Mouse (Mus musculus) lung, postnatal 36 days (tissue): ENCODE measurements at regions not wholly inside any gene's neighbourhood (a gene's known extent, or its start where the extent isn't known, plus 50 kb on each side); places are given as distances from the start of the nearest gene placed in this dataset.
A peak's percentile ranks its signal among the peaks of the same experiment; 100 is the strongest.

Experiments
- DNase-seq: peaks from one replicate; pipeline ENCODE4 v3.0.0; 2022; ENCODE audit warnings: mixed read lengths

DNA sequence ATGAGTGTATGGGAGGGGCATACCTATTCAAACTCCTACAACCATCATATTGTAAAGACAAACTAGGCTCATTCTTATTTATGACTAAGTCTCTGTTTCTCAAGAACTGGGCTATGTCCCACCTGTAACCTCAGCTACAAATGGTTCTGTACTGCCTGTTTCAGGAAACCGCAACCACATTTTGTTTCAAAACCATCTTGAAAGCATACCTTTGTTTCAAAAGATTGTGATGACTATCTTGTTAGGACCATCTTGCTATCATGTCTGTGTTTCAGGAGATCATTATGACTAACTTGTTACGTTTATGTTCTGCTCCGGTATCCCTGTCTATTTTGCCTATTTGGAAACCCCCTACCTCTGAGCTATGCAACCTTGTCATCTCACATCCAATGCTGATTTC is 340.2 kb upstream of the Cblb start:
- DNase-seq: no peak

DNA sequence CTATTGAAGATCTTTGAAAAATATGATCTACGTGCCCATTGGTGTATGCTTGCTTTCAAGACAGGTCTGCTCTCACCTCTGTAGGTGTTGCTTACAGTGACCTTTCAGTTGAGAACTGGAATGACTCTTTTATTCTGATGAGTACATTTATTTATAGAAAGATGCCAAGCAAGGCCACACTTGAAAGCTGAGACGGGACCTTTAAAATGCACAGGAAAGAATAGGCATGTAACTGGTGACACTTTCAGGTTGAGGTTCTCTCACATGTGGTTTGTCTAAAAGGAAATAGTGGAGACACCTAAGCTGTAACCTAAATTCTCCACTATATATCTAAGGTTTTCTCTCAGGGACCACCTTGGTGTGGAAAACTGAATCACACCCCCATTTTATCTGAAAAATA is 326.0 kb upstream of the Cblb start:
- no peak for DNase-seq

DNA sequence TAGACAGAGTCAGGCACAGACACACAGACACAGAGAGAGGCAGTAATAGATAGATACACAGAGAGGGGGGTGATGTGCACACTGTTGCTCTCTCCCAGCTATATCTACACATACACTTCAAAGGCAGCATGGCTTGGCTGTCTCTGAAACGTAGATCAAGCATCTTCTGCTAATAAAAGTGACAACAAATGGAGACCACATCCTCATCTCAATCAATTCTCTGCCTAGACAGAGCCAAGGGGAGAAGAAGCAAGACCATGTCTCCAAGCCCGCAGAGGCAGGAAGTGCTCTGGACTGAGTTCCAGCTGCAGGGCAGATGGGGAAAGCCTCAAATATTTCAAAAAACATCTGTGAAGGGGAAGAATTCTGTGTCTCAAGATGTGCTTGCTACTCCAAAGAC is 312.3 kb upstream of the Cblb start:
- no peak for DNase-seq

DNA sequence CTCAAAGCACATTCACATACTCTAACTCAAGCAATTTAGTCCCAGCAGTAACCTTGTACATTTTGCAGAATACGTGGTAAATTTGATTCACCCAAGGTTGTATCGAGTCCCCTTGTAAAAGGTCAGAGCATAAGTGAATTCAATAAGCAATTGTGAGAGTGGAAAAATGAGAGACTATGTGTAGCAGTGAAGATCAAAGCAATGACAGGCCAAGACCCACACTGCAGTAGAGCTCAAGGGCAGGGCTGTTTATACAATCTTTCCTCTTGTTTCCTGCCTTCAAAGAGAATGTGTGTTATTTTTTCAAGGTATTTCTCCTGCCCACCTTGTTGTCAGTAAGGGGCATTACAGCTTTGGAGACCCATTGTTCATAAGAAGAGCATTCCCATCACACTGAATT is 311.4 kb upstream of the Cblb start:
- DNase-seq: no peak

DNA sequence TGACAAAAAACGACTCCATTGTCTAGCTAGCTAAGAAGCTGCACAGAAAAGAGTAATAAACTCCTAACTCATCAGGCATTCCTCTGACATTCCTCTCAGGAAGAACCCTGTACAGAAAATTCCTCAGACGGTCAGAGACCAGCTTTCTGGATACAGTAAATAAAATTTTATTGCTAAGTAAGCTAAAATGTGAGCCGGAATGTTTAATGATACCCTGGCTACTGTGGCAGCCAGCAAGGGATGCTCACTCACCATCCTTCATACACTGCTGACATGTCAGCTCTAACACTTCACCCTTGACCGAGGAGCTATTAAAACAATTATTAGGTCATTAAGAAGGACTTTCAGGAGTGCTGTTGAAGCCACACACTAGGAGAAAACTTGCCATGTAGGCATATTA is 308.3 kb upstream of the Cblb start:
- no peak for DNase-seq

DNA sequence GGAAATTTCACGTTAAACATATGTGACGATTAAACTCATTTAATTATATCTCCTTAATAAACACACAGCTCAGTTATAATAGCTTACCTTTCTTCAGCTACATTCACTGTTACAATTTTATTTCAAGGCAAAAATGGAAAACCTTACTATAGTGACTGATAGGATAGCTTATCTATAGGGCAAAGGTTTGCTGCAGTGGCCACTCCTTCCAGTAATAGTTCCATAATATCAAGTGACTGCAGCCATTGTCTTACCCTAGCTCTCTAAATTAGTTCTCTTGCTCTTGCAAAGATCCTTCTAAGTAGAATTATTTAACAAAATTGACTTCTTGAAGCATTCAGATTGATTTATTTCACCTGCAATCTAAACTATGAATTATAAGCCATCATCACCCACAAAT is 289.1 kb upstream of the Cblb start:
- no peak for DNase-seq

DNA sequence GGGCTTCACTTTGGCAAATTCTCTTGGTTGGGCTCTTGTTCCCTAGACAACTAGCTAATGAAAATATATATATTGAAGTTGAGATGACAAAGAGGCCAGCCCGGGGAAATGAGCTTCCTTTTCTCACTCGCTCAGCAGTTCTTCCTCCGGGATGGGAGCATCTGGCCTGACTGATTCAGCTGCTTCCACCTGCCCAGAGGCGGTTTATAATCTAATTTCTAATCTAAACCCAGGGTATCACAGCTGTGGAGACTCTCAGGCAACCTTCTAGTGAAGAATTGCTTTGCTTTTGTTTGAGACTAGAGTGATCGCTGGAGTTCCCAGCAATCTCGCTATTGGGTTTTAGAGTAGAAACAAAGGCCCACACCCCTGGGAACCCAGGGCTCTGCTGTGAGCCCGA is 279.1 kb upstream of the Cblb start:
- DNase-seq: no peak

DNA sequence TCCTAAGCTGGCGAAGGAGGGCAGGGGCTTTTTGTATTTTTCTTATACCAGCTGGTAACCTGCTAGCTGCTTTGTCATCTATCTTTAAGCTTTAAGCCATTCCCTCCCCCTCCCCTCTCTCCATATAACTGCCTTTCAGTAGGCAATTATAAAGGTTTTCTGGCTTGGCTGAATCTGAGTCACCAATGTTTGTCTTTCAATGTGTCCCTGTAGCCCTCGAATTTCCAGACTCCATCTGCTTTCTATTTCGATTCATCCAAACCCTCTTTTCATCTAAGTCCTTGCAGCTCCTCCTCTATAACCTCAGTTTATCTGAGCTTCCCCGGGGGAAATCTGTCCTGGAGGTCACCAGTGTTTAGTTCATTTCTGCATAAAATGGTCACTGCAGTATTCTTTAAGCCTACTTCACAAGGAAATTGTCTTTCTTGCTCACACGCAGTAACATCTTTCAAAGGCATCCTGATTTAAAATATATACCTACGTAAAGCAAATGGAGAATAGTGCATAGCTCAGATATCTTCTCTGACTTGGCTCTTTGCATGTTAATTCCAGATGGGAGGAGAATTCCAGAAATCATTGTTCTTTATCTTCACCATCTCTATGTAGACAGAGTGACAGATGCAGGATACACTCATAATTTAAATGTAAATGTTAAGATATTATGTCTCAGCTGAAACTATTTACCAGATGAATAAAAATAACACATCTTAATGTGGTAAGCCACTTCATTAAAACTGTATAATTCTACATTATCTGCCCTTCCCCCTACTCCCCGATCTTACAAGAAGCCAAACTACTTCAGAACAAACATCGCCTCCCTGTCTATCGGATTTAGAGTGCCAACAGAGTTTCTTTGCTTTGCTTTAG is 272.4 kb upstream of the Cblb start:
- no peak for DNase-seq

DNA sequence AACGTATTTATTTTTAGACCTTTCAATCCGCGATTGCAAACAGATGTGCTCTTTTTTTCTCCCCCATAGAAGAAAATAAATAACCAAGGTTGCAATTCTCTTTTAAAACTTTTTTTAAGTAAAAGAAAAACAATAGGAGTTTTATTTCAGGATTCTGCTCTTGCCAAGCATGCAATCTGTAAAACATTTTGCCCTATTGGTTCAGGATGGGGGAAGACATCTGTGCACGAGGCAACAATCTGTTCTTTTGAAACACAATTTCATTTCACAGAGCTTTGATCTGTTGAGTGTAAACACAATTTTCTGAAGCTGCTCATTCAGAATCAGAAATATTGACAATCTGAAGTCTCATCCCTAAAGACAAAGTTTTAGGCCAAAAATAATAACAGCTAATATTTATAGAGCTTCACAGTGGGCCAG is 271.8 kb upstream of the Cblb start:
- no peak for DNase-seq

DNA sequence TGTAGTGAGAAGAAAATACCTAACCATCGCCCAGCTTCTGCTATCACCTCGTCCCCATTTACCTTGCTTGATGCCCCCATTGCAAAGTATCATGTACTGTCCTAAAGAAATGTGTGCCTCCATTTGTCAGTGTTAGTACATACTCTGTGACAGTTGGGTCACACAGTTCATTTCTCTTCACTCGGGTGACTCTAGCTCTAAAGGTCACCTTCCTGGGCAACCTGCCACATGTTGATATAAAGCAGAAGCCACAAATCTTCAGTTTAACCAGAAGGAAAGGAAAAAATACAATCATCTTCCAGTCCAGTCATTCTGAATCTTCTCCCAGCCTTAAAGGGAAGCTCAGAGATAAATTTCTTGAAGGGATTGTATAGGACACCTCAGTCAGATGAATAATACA is 263.5 kb upstream of the Cblb start:
- DNase-seq: peak; percentile 9

DNA sequence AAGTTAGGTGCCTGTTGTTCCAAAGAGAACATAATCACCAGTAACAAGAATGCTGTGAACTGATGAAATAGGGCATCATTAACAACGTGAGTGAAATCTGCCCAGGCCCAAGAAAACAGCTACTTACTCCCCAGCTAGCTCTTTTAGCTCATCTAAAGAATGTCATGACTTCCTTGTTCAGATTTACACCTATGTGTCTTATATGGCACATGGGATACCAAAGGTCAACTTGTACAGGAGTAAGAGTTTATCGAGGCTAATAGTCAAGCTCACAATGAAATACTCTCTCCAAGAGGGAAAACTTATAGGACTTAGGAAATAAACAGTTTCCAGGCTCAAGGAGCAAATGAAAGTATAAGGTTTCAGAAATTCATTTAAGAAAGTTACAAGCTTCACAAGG is 252.1 kb upstream of the Cblb start:
- no peak for DNase-seq

DNA sequence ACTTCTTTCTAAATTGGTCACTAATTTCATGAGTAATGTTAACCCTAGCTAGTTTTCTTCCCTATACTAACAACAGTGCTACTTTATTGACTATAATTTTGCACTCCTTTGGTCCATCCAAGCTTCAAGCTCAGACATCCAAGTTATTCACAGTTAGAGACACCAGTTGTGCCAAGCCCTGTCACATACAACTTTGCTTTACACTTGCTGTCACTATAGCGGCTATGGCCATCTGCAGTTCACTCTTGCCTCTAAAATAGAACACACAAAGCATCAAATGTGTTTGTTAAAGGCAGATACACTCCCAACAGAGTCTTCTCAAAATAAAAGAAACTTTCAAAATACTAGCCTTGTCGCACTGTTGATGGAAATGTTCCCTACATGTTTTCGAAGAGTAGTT is 236.0 kb upstream of the Cblb start:
- DNase-seq: no peak

DNA sequence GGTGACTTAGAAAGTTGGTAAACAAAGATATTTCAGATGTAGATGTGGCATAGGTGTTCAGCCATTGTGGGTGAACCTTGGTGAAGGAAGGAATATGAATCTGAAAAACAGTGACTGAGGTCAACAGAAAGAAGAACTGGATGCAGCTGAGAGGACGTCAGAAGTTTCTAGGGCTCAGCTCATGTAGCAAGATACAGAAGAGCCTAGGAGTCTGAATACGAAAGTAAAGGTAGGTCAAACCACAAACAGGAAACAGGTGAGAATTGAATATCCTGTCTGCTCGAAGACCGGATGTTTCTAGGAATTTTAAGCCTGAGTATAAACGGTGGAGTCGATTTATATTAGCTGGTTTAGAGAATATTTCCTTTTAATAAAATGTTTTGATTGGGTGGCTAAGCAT is 223.7 kb upstream of the Cblb start:
- peak; percentile 0 for DNase-seq

DNA sequence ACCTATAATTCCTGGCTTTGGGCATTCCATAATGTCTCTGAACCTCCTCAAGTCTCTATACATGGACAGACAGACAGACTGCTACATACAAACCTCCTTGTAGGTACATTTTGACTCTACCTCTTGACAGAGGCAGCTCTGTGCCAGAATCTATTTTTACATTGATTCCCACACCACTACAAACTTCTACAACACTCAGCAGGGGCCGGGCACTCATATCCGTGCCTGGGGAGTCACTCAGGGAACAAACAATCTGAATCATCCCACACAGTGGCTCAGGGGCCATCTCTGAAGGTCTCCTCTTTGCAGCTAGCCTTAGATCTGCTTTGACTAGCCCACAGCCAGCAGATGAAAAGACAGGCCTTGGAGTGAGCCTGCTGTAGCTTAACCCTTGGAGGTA is 221.9 kb upstream of the Cblb start:
- DNase-seq: no peak

DNA sequence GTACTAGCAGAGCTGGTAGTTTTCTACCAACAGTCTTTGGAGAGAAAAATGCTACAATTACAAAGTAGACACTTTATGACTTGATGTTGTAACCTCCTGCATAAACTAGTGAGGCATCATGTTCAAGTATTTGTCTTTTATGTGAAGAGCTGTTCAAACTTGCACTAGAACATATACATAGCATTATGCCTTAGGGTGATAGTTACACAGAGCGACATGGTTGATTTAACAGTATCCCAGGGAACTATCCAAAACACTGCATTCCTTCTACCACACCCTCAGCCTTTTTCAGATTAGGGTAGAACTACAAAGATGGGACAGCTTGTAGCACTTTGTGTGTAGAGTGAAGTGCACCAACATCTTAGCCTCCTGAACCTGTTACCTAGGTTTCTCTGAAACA is 220.0 kb upstream of the Cblb start:
- DNase-seq: no peak

DNA sequence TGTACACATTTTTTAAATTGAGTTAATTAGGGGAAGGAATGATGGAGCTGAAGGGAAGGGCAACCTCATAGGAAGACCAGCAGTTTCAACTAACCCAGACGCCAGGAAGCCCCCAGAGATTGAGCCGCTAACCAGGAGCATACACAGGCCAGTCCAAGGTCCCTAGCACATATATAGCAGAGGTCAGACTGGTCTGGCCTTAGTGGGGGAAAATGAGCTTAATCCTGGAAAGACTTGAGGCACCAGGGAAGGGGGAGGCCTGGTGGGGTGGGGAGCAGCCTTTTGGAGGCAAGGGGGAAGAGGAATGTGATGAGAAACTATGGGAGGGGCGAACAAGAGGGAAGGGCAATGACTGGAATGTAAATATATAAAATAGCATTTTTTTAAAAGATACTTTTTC is 188.3 kb upstream of the Cblb start:
- no peak for DNase-seq

DNA sequence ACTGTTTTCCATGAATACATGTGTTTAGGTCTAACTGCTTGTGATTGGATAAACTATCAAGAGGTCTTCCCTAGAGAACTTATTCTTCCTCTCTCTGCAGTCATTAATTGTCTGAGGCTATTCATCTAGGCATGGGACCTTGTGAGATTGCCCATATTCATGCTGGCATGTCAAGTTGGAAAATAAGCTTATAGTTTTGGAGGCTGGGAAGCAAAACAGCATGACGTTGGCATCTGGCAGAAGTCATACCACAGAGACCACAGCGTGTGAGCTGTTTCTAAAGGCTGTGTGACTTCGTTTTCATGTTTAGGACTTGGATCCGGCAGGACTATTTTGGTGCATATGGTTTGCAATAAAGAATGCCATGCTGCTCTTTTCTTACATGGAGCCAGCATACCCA is 185.5 kb upstream of the Cblb start:
- no peak for DNase-seq

DNA sequence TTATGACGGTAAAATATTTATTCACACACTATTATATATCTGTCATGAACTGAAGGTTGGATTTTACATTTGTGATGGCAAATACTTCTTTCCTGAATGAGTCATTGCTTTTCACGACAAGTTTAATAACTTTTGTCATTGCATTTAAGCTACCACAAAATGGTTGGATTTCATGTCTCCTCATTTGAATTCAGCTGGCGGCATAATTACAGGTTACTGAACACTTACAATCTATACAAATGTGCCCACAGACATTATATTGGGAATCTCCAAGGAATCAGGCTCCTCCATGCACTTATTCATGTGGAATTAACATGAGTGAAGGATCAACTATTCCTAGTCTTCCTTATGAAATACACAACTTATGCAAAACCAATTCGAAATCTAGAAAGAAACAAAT is 150.3 kb upstream of the Cblb start:
- no peak for DNase-seq

DNA sequence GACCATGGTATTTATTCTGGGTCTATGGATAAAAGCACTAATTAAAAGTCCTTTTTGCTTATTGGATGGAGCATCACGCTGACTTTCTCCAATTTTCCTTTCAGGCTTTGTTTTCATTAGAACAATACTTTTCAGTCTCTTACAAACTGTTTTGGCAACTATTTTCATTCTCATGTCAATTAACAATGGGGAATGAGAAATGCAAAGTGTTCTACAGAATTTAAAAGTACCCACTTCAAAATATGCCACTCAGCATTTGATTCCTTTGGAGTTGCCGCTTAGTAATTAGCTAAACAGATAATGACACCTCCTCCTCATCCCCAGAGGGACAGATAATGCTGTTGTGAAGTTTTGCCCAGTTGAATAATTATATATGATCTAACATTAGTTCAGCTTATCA is 149.9 kb upstream of the Cblb start:
- DNase-seq: no peak

DNA sequence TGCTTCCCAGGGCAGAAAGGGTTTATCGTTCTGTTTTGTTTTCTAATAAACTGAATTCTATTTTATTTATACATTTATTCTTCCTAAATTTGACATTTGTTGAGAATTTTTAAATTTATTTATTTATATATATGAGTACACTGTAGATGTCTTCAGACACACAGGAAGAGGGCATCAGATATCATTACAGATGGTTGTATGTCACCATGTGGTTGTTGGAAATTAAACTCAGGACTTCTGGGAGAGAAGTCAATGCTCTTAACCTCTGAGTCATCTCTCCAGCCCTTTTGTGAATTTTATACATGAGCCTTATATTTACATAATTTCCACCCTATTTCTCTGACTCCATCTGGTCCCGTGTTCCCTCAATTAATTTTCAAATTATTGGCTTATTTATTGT is 147.2 kb upstream of the Cblb start:
- no peak for DNase-seq

DNA sequence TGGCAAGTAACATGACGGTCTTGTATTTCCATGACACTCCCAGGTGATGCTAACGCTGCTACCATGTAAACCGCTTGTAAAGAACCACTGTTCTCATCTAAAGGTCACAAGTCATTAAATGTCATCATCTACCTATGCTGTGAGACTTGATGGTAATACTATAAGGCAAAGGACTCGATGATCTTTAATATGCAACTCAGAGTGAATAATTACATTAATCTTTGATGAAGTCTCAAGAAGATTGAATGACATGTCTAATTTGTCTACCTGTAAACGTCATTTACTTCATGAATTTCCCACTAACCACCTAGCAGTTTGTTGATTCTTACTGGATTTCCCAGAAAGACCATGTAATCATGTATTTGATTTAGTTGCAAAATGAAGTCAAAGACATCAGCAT is 143.5 kb upstream of the Cblb start:
- DNase-seq: no peak

DNA sequence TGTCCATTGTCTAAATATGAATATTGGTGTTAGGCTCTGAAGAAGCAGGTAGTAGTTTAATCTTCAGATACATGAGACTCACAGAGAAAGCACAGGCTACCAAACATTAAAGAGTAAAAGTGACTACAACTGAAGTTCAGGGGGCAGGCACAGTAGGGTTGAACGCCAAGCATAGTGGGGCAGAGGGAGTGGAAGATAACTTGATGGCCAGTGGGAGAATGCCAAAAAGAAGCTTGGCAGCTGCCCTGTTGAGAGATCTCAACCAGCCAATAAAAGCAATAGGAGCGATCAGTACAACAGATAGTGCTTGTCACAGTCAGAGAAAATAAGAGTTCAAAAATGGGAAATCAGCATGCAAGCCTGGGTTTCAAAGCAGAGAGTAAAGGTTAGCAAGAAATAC is 125.4 kb upstream of the Cblb start:
- DNase-seq: no peak

DNA sequence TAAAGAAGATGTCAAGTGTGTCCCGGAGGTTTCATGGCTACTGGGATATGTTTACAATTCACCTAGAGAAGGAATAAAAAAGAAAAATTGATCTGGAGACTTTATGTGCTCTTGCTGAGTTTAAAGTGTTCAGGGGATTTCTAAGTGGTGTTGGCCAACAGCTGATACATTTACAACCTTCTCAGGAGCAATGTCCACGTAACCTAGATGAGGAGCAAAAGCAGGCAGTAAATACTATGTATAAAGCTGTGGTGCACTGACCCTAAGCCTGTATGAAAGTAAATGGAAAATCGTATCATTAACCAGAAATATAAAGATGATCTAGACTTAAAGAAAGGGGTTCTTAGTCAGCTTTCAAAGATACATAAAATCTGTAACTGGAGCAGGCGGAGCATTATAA is 124.3 kb upstream of the Cblb start:
- DNase-seq: no peak

DNA sequence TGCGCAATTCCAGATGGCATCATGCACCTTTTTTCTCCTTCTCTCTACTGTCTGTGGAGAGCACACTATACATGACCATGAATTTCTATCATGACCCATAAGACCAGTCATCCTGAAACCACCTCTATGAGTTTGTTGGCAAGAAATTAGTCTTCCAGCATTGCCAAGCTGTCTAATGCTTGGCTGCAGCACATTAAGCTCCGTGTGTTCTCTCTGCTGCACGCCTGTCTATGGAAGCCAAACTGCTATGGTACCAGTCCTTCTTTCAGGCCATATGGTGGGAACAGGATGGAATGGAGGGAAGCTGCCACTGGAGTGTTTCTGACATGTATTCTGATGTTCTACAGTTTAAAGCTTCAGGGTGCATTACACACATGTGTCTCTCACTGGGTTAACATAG is 121.0 kb upstream of the Cblb start:
- DNase-seq: no peak

DNA sequence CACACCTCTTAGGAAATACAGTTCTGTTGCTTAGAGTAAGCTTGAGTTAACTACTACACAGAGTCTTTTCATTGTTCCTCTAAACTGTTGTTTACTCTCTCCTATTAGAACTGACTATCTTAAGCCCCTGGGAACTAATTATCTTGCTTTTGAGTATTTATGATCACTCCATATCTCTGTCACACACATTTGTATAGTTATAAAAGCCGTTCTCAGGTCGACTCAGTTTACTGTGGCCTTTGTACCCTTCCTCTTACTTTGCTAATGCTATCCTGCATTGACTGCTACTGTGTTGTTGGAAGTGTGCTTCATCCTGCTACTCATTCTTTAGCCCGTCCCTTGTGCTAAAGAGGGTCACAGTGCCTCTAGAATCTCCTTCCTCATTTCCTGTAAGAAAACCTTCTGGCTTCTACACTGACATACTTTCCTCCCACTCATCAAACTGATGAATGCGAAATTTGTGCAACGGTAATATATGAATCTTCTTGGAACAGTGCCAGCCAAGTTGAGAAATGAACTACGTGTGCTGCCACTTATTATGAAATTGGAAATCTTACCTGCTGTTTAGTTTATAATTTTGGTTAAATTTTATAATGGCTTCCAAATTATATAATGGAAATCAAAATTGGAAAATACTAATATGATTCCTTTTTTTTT is 119.8 kb upstream of the Cblb start:
- no peak for DNase-seq
